Mouse (Mus musculus) CD4-positive, CD25-positive, alpha-beta regulatory T cell, adult 4 months (primary cell): Measurements from ENCODE around the gene Slc16a1. TPM values are rescaled to one million over a fixed set of nuclear protein-coding genes. Genes with fewer than 3 reads are reported as not detected.
"Not testable (repeated sequence)": the region's sequence is repeated elsewhere in the genome, so short reads cannot be mapped to it uniquely, and the experiment has no call there.

Source experiments
- ATAC-seq: one replicate; pipeline ENCODE4 v1.8.0; 2017
- polyA plus RNA-seq, 2 experiments: library from polyadenylated mRNA; unstranded; fragments of 100-300 nt; shearing (Covaris generic); gene quantifications; one replicate each; pipeline ENCODE4 v1.2.1; 2017

Slc16a1 gene
- polyA plus RNA-seq, 2 experiments from 2014 or later, result 6.0 to 6.6 TPM

GRCm38 (mm10) chr3:104674329-104675220 lies 36.1 kb downstream of the Slc16a1 start:
- no peak for ATAC-seq

- peak; percentile 70 for ATAC-seq
Observed at GRCm38 (mm10) chr3:104675258-104675851, 36.9 kb downstream of the Slc16a1 start.

GRCm38 (mm10) chr3:104677781-104678180 lies 39.3 kb downstream of the Slc16a1 start:
- ATAC-seq, result no peak

- no peak for ATAC-seq
Observed at GRCm38 (mm10) chr3:104678826-104679225, 40.4 kb downstream of the Slc16a1 start.

- peak; percentile 80 for ATAC-seq
Observed at GRCm38 (mm10) chr3:104682671-104683504, 44.4 kb downstream of the Slc16a1 start.

GRCm38 (mm10) chr3:104700751-104701335 lies 62.4 kb downstream of the Slc16a1 start:
- ATAC-seq, result peak; percentile 96

- no peak for ATAC-seq
Observed at GRCm38 (mm10) chr3:104701761-104702160, 63.3 kb downstream of the Slc16a1 start.

- no peak for ATAC-seq
Observed at GRCm38 (mm10) chr3:104703941-104704340, 65.5 kb downstream of the Slc16a1 start.

- no peak for ATAC-seq
Observed at GRCm38 (mm10) chr3:104706446-104706845, 68.0 kb downstream of the Slc16a1 start.

GRCm38 (mm10) chr3:104706951-104707771 lies 68.7 kb downstream of the Slc16a1 start:
- not testable (repeated sequence) for ATAC-seq

- not testable (repeated sequence) for ATAC-seq
Observed at GRCm38 (mm10) chr3:104707772-104708144, 69.3 kb downstream of the Slc16a1 start.

Other genes with a start within 250 kb of the Slc16a1 start
- 1 to 10 TPM; 6.4 to 7.6 TPM for gene Lrig2, start 126.8 kb upstream of the Slc16a1 start, polyA plus RNA-seq
- 10 to 100 TPM; 14.5 to 29.2 TPM for gene Ppm1j, start 142.4 kb downstream of the Slc16a1 start, polyA plus RNA-seq
- gene Fam19a3, start 143.2 kb downstream of the Slc16a1 start, polyA plus RNA-seq, result 1 to 10 TPM in 1 of 2 experiments, under 1 TPM in 1; 0.67 to 1.2 TPM
- 1 to 10 TPM; 7.4 to 7.8 TPM for gene Rhoc, start 149.7 kb downstream of the Slc16a1 start, polyA plus RNA-seq
- gene Mov10, start 179.9 kb downstream of the Slc16a1 start, polyA plus RNA-seq, result 10 to 100 TPM; 27.8 to 49.0 TPM
- 10 to 100 TPM; 29.6 to 38.5 TPM for gene St7l, start 225.3 kb downstream of the Slc16a1 start, polyA plus RNA-seq
- gene Capza1, start 225.8 kb downstream of the Slc16a1 start, polyA plus RNA-seq, result 100 to 1,000 TPM; 489 to 553 TPM